Mouse (Mus musculus) ES-Bruce4 (cell line): ENCODE results near the gene Fer.

Experiments
- CTCF ChIP-seq: IDR thresholded peaks from one replicate; pipeline ENCODE4 v1.8.1; 2011; ENCODE audit warnings: low read depth, low read length
- POLR2A ChIP-seq: IDR thresholded peaks from one replicate; pipeline ENCODE4 v1.8.1; 2011; ENCODE audit warnings: low read length; ENCODE audit not compliant: insufficient read depth

- TF ChIP-seq POLR2A (no peak), CTCF (no peak)
Observed at GRCm38 (mm10) chr17:63831550-63831949, 31.3 kb upstream of the Fer start.
